Mouse (Mus musculus): ENCODE measurements around the gene Gm20696.

GRCm38 (mm10) chr6:99556950-99557349, 109.6 kb downstream of the Gm20696 start:
- TF ChIP-seq CTCF (IDR thresholded peaks at IDR 0.05; ENCODE audit: extremely low read depth, insufficient read depth, insufficient read length, insufficient replicate concordance) (no peak), POLR2A (IDR thresholded peaks at IDR 0.05; ENCODE audit: low read depth, low read length) (no peak)
